Mouse (Mus musculus) testis, postnatal 14 days (tissue): Measurements from ENCODE around the gene Stk33.
"Not testable (repeated sequence)": the region's sequence is repeated elsewhere in the genome, so short reads cannot be mapped to it uniquely, and the experiment has no call there.

Experiments
- DNase-seq: peaks from one replicate; pipeline ENCODE4 v3.0.0; 2021; ENCODE audit warnings: low spot score

Gene Stk33

DNA sequence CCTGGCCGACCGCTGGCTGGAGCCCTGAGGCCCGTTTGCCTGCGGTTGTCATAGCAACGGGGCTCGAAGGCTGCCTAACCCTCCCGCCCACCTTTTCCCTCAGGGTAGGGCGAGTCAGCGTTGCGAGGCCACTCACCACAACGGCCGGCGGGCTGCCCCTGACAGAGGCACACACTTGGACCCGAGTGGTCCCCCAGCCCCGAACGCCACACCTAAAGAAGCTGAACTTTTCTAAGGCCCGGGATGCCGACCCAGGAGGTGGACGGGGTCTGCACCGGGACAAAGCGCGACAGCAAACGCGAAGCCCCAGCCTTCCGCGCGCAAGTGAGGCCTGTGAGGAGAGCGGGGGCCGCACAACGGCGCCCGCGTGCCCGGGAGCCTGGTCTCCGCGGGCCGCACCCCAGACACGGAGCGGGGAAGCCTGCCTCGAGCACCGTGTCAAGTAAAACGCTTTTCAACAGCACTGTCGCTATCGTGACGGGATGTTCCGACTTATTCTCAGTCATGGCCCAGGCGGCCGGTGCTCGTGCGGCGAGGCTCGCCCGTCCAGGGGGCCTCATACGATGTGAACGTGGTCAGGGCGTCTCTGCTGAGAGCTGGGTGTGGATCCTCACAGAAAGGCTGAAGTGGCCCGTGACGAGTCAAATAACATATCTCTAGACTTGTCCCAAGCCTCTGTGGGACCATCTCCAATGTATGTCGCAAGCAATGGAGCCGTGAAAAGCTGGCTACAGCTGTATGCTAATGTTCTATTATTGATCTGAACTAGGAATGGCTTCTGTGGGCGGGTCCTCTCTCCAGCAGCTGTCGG is at the start of gene Stk33:
Stk33 (minus strand) TSS at position 301 of the 811 bp plus-strand sequence.
- DNase-seq: peak; percentile 84

DNA sequence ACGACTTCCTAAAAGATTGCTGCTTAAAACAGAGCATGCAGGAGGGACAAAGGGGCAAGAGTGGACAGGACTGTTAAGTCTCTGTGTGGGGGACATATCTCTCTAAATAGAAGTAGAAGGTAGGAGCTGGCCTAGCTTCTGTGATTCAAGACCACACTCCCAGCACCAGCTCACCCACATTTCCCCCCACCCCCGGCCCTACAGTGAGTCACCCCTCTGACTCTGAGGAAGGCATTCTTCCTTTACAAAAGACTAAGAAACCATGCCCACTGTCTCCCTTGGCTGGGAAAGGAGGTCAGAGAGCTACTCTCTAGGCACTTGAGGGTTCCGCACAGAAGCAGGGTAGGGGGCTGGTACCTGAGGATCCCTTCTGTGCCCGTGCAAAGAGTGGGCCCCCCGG is 45.3 kb upstream of the Stk33 start:
- DNase-seq: no peak

GRCm38 (mm10) chr7:109480765-109481197 is 41.9 kb upstream of the Stk33 start:
- DNase-seq: no peak

GRCm38 (mm10) chr7:109477926-109478325 is 39.0 kb upstream of the Stk33 start:
- DNase-seq: no peak

DNA sequence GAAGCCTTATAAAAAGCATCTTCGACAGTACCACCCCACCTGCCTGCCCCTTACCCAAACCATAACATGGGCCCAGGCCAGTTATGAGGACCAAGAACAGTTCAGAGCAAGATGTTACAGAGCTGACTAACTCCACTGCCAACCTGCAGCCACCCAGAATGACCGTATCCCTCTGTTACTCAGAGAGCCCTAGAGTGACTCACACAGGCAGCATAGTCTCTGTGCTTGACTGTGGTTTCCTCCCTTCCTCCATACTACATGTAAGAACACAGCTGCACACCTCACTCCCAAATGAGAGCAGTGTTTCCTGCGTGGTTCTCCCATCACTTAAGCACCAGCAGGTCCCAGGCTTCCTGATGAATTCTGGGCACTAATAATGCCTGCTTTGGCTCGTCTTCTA is 31.8 kb upstream of the Stk33 start:
- no peak for DNase-seq

DNA sequence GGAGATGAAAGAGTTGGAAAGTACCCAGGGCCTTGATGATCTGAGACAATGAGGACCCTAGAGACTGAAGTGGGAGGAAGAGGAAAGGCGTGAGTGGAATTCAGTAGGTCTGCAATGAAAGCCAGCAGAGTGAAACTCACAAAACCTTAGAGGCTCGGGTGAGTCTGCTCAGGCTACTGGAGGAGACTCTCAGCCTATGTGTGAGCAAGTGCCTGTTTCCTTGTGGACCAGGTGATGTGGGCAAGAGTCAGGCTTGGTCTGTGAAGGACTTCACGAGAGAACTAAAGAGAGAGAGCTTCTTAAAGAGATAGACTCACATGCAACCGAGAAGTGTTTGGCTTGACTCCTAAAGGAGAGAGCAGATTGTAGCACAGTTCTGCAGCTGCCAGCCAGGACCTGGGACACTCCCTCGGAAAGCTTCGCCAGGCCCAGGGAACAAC is 29.4 kb upstream of the Stk33 start:
- no peak for DNase-seq

DNA sequence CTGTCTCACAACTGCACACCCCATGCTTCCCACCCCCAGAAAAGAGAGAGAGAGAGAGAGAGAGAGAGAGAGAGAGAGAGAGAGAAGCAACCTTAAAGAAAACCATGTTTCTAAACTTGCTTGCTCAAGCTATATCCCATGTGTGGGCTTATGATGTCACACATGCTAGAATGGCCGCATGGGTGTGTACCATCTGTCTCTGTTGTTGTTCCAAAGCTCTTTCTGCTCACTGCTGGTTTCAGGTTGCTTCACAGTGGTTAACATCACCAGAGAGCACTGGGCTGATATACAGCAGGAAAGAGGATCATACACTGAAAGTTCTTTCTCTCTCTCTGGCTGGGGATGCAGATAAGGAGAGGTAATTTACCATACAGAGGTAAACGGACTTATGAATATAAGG is 28.7 kb upstream of the Stk33 start:
- DNase-seq: no peak

DNA sequence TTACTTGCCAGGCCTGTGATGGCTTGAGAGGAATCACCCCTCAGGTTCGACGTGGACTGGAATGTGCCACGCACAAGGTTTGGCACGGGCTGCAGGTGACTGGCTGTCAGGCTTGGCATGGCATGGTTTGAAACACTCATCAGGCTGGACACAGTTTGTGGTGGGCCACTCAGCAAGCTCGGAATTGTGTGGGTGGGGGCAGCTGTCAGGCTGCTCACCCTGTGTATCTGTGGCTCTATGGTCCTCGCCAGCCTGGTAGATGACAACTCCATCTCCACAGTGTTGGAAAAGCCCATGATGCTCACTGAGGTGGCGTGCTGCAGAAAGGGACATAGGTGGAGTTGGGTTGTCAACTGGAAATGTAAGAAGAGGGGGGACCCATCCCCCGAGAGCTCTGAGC is 21.8 kb upstream of the Stk33 start:
- DNase-seq: no peak

- DNase-seq: no peak
Observed at GRCm38 (mm10) chr7:109456563-109456962, 17.7 kb upstream of the Stk33 start.

GRCm38 (mm10) chr7:109455748-109456147 is 16.9 kb upstream of the Stk33 start:
- no peak for DNase-seq

GRCm38 (mm10) chr7:109454856-109455255 is 16.0 kb upstream of the Stk33 start:
- no peak for DNase-seq

DNA sequence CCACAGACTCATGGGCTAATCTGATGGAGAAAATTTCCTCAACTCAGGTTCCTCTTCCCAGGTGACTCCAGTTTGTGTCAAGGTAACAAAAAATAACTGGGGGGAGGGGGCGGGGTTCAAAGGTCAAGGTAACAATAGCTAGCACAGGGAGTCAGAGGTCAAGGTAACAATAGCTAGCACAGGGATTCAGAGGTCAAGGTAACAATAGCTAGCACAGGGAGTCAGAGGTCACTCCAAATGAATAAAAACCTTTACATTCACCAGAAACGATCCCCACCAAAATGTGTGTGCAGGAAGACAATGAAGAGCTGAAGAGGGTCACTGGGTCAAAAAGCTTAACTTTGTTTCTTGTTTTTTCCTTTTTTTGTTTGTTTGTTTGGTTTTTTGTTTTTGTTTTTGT is 9.2 kb upstream of the Stk33 start:
- no peak for DNase-seq

DNA sequence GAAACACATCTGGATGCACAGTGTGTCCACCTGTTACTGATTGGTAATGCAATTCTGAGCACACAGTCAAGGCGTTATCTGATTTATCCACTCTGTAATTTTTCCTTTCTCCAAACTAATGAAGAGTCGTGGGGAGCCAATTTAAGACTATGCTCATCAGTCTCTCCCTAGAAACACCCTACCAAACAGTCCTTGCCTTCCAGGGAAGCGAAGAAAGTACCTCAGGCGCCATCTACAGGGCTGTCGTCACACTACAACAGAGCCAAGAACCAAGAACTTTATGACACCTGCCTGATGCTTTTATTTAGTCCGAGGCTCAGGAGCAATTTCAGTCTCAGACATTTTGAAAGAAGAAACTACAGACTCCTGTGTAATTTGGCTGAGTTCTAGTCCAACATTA is 6.1 kb upstream of the Stk33 start:
- no peak for DNase-seq

- no peak for DNase-seq
Observed at GRCm38 (mm10) chr7:109442739-109443138, 3.9 kb upstream of the Stk33 start.

DNA sequence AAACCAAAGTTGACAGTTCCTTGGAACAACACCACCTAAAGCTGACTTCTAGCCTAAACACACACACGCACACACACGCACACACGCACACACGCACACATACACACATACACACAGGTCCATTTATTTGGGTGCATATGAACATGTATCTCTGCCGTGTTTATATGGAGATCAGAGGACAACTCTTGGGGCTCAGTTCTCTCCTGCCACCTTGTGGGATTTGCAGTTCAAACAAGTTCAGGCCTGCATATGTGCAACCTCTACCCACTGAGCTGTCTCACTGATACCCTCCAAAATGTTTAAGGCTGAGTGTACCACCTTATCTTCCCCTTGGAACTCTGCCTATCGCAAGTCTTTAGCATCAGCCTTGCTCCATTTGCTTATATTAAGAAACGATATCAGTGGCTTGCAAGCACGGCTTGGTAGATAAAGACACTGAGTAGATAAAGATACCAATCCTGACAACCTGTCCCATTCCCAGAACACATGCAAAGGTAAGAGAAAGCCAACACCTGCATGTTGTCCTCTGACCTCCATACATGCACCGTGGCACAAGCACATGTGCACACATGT is 1.9 kb upstream of the Stk33 start:
- no peak for DNase-seq

DNA sequence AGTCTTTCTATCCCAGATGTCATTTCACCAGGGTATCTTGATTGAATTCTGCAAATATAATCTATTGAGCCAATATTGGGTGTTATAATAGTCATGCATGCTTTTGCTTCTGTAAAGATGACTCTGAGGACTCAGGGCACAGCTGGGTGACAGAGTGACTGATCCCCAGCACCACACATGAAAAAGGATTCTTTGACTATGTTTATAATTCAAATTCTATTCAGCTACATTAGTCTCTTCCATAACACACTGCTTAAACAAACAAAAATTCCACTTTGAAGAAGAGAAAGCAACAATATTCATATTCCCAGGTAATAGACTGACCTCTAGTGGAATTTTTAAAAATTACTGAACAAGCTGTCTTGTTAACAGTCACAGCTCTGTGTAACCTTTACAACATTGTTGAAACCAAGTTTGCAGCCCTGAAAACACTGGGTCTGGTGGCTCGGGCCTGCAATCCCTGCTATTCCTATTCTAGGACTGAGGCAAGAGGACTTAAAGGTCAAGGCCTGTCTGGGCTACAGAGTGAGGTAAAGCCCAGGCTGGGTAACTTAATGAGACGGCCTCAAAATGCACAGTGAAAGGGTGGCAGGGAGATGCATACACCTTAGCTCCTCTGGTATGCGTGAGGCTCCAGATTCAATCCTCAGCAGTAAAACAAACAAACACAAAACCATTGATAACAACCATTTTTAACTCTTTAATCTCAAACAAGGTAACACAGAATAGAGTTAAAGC is 14.3 kb downstream of the Stk33 start:
- no peak for DNase-seq

GRCm38 (mm10) chr7:109422803-109423202 is 16.1 kb downstream of the Stk33 start:
- no peak for DNase-seq

- no peak for DNase-seq
Observed at GRCm38 (mm10) chr7:109405491-109405890, 33.4 kb downstream of the Stk33 start.

- no peak for DNase-seq
Observed at GRCm38 (mm10) chr7:109399299-109399698, 39.6 kb downstream of the Stk33 start.

GRCm38 (mm10) chr7:109381131-109381530 is 57.8 kb downstream of the Stk33 start:
- DNase-seq: no peak

- not testable (repeated sequence) for DNase-seq
Observed at GRCm38 (mm10) chr7:109373556-109373955, 65.3 kb downstream of the Stk33 start.

DNA sequence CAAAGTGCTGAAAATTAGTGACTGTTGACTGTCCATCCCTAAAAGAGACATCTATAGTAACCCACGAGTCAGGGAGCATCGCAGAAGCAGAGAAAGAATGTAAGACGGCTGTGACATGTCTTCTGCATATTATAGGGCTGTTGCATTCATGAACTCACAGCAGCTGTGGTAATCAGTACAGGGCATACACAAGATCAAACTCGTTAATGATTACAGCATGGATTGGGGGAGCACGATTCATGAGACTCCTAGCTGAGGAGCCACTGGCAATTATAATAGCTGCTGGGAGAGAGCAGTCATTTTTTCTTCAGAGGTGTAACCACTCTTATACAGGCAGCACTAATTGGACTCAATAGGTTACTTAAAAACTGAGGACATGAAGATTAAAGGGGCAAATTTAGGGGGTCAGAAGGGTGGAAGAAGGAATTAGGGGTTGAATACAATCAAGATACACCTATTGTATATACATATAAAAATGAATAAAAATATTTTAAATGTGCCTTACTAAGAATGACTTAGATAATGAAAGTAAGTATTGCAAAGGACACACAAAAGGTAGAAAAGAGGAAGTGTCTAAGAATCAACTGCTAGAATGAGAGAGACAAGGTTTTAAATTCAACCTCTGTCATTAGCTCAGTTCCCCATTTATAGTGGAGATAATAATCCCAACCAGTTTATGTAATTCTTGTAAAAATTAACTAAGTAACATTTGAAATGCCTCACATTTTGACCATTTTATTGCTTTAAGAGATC is 80.3 kb downstream of the Stk33 start:
- DNase-seq: no peak
